28 mouse cellular contexts compared by ENCODE assay signal in the genomic region with DNA sequence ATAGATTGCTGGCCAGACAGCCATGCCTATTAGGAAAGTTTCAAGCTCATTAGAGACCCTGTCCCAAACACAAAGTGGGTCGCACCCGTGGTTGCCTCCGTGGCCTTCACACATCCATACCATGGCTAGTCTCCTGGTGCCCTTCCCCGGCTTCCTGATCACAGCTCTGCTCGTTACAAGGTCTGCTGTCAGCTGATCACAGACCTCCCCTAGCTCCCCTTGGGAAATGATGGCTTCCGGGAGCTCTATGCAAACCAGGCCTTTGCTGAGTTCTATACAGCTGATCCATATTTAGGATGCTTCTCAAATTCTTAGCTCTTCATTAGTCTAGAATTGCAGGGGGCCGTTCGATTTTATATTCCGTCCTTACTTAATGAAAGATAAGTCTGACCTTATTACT.
A peak's percentile ranks its signal among the peaks of the same experiment; 100 is the strongest.
DNase-seq lines count a peak whose midpoint lies in the region; ATAC-seq lines count a peak whose summit lies in the region.
"Had no signal": no experiment of that assay in that cellular context is flagged by ENCODE, and none has a peak within 500 bp of the region (broad histone marks: within the 10 kb centered on the region; RNA-seq: fewer than 3 reads in every experiment).

No protein-coding gene starts in this region.

- peaks cover 14% of the 10 kb centered on the region for H3K4me1 ChIP-seq in heart, embryonic 12.5 days (replicated peaks)
- no peaks in the 10 kb centered on the region for H3K4me1 ChIP-seq in embryonic facial prominence, embryonic 11.5 days (ENCODE audit: control insufficient read depth, insufficient read depth, low read length)
- H3K4me1 ChIP-seq in midbrain, embryonic 10.5 days = peaks cover 16% of the 10 kb centered on the region
- H3K4me1 ChIP-seq in midbrain, embryonic 15.5 days = peaks cover 17% of the 10 kb centered on the region

- H3K9ac ChIP-seq in heart, embryonic 12.5 days = no peak overlapping the region
- no peak overlapping the region for H3K9ac ChIP-seq in embryonic facial prominence, embryonic 11.5 days (replicated peaks; ENCODE audit: low read length)
- no peak overlapping the region for H3K9ac ChIP-seq in midbrain, embryonic 15.5 days
- H3K9ac ChIP-seq: forebrain, embryonic 15.5 days; heart, embryonic 15.5 days; hindbrain, embryonic 15.5 days; liver, embryonic 12.5 days; liver, postnatal 0 days; neural tube, embryonic 12.5 days had no signal

- no peak overlapping the region for H3K4me3 ChIP-seq in heart, embryonic 12.5 days
- H3K4me3 ChIP-seq in embryonic facial prominence, embryonic 11.5 days (ENCODE audit: low read depth, low read length) = no peak overlapping the region
- H3K4me3 ChIP-seq in midbrain, embryonic 10.5 days = no peak overlapping the region
- H3K4me3 ChIP-seq in midbrain, embryonic 15.5 days = no peak overlapping the region
- H3K4me3 ChIP-seq: forebrain, embryonic 15.5 days; gastrocnemius, adult 2 months; heart, embryonic 15.5 days; hindbrain, embryonic 15.5 days; liver, embryonic 12.5 days; myocyte; neural tube, embryonic 12.5 days had no signal

- intact Hi-C loops in heart, postnatal 25 days (cut with DNase I) = loop anchor here (5.0 kb wide), 1 partner anchor 124 kb away; no protein-coding TSS in a partner anchor

- H3K27ac ChIP-seq in heart, embryonic 12.5 days (ENCODE audit: poor library complexity, severe bottlenecking) = no peak overlapping the region
- H3K27ac ChIP-seq in embryonic facial prominence, embryonic 11.5 days (replicated peaks; ENCODE audit: low read depth, low read length) = no peak overlapping the region
- H3K27ac ChIP-seq in midbrain, embryonic 10.5 days (replicated peaks) = 0 out of 2 replicates have a peak overlapping the region, but pooled peaks have one; percentile 6
- no peak overlapping the region for H3K27ac ChIP-seq in midbrain, embryonic 15.5 days
- H3K27ac ChIP-seq: forebrain, embryonic 15.5 days; gastrocnemius, adult 2 months; heart, embryonic 15.5 days; hindbrain, embryonic 15.5 days; liver, embryonic 12.5 days; macrophage; neural tube, embryonic 12.5 days; stomach, postnatal 0 days had no signal

- 27% methylated on average over 9 of the region's 9 CpGs for WGBS in heart, embryonic 12.5 days
- WGBS in embryonic facial prominence, embryonic 11.5 days = 29% methylated on average over 9 of the region's 9 CpGs
- 44% methylated on average over 9 of the region's 9 CpGs for WGBS in midbrain, embryonic 10.5 days
- WGBS in midbrain, embryonic 15.5 days = 33% methylated on average over 9 of the region's 9 CpGs

- ATAC-seq in heart, embryonic 12.5 days (ENCODE audit: insufficient number of reproducible peaks, low FRiP score) = no peak
- ATAC-seq in embryonic facial prominence, embryonic 11.5 days (replicated peaks; ENCODE audit: insufficient number of reproducible peaks, low FRiP score, low TSS enrichment, low read depth) = no peak
- 0 out of 2 replicates have a peak, but pooled peaks have one; percentile 22 for ATAC-seq in midbrain, embryonic 15.5 days (replicated peaks)
- no peak for ATAC-seq in megakaryocyte, adult 5-6 weeks (ENCODE audit: poor library complexity, severe bottlenecking)
- ATAC-seq: CD4-positive, CD25-positive, alpha-beta regulatory T cell, adult 4 months; forebrain, embryonic 15.5 days; liver, embryonic 12.5 days; liver, postnatal 0 days; lung, postnatal 0 days had no signal

- H3K27me3 ChIP-seq in heart, embryonic 12.5 days (replicated peaks) = no peaks in the 10 kb centered on the region; the same call in 1 of the 2 replicates
- H3K27me3 ChIP-seq in embryonic facial prominence, embryonic 11.5 days (ENCODE audit: control insufficient read depth, insufficient read depth, low read length) = no peaks in the 10 kb centered on the region
- 0 out of 2 replicates have a peak, but pooled peaks cover 7% of the 10 kb centered on the region for H3K27me3 ChIP-seq in midbrain, embryonic 10.5 days (ENCODE audit: low read depth, poor library complexity, severe bottlenecking)
- H3K27me3 ChIP-seq in midbrain, embryonic 15.5 days (replicated peaks) = no peaks in the 10 kb centered on the region

- DNase-seq in heart, postnatal 25 days (ENCODE audit: low spot score) = no peak
- DNase-seq in embryonic facial prominence, embryonic 11.5 days (ENCODE audit: low spot score) = peak; percentile 58
- DNase-seq in midbrain, embryonic 10.5 days (ENCODE audit: low spot score) = no peak
- DNase-seq in urinary bladder, postnatal 14 days (ENCODE audit: low spot score) = no peak
- DNase-seq: adrenal gland, postnatal 14 days; cerebellum, adult 11-12 months; cerebellum, adult 9-11 months; gastrocnemius, adult 2 months; gastrocnemius, postnatal 36 days; kidney, adult 11 months; layer of hippocampus, postnatal 36 days; left cerebral cortex, postnatal 4 days; liver, postnatal 0 days; right cerebral cortex, postnatal 4 days; thymus, adult 18-20 months had no signal

- peak overlapping the region; percentile 44; the same call in 1 of the 2 replicates for H3K4me2 ChIP-seq in heart, embryonic 12.5 days
- no peak overlapping the region for H3K4me2 ChIP-seq in embryonic facial prominence, embryonic 11.5 days (ENCODE audit: low read depth, low read length)
- H3K4me2 ChIP-seq in midbrain, embryonic 15.5 days = no peak overlapping the region
- H3K4me2 ChIP-seq: forebrain, embryonic 15.5 days; heart, embryonic 15.5 days; hindbrain, embryonic 15.5 days; liver, embryonic 12.5 days; neural tube, embryonic 12.5 days had no signal

- no peaks in the 10 kb centered on the region for H3K9me3 ChIP-seq in heart, embryonic 12.5 days (replicated peaks)
- H3K9me3 ChIP-seq in embryonic facial prominence, embryonic 11.5 days (replicated peaks; ENCODE audit: control insufficient read depth, low read length) = no peaks in the 10 kb centered on the region
- H3K9me3 ChIP-seq in midbrain, embryonic 10.5 days (replicated peaks) = no peaks in the 10 kb centered on the region
- no peaks in the 10 kb centered on the region for H3K9me3 ChIP-seq in midbrain, embryonic 15.5 days
- H3K9me3 ChIP-seq: forebrain, embryonic 15.5 days; heart, embryonic 15.5 days; hindbrain, embryonic 15.5 days; liver, embryonic 12.5 days; neural tube, embryonic 12.5 days had no signal

- no peaks in the 10 kb centered on the region for H3K36me3 ChIP-seq in heart, embryonic 12.5 days
- no peaks in the 10 kb centered on the region for H3K36me3 ChIP-seq in embryonic facial prominence, embryonic 11.5 days (replicated peaks; ENCODE audit: control insufficient read depth, insufficient read depth, low read depth, low read length)
- H3K36me3 ChIP-seq in midbrain, embryonic 10.5 days = peaks cover 53% of the 10 kb centered on the region
- H3K36me3 ChIP-seq in midbrain, embryonic 15.5 days (replicated peaks) = no peaks in the 10 kb centered on the region
- H3K36me3 ChIP-seq: forebrain, embryonic 15.5 days; heart, embryonic 15.5 days; hindbrain, embryonic 15.5 days; liver, embryonic 12.5 days; neural tube, embryonic 12.5 days had no signal
